Mouse (Mus musculus) hindbrain, embryonic 11.5 days (tissue): ENCODE results near the gene Itih1. TPM values are rescaled to one million over a fixed set of nuclear protein-coding genes. Genes with fewer than 3 reads are reported as not detected.

ENCODE experiments used
- ATAC-seq: fragments of 200-750 bp; cut with Nextera tagmentation; 2 replicates; pipeline ENCODE4 v1.8.0; 2017; ENCODE audit warnings: mild to moderate bottlenecking, moderate TSS enrichment, moderate library complexity; ENCODE audit not compliant: low FRiP score
- DNase-seq: peaks from one replicate; pipeline ENCODE4 v3.0.0-alpha.2; 2015; ENCODE audit warnings: low spot score
- H3K27ac ChIP-seq: fragments of 300-500 bp; sonication (generic); 2 replicates; pipeline ENCODE4 v1.5.1; 2014; ENCODE audit warnings: mild to moderate bottlenecking, low read depth, low read length
- H3K27me3 ChIP-seq: fragments of 300-500 bp; sonication (generic); 2 replicates; pipeline ENCODE4 v1.6.1; 2014; ENCODE audit warnings: mild to moderate bottlenecking, low read length, moderate library complexity, mixed read lengths; ENCODE audit not compliant: control insufficient read depth, insufficient read depth
- H3K36me3 ChIP-seq: fragments of 300-500 bp; sonication (generic); 2 replicates; pipeline ENCODE4 v1.6.1; 2014; ENCODE audit warnings: mild to moderate bottlenecking, low read length, moderate library complexity, mixed read lengths; ENCODE audit not compliant: control insufficient read depth, insufficient read depth
- H3K4me1 ChIP-seq: fragments of 300-500 bp; sonication (generic); replicated peaks from 2 replicates; pipeline ENCODE4 v1.6.1; 2014; ENCODE audit warnings: low read length, mixed read lengths; ENCODE audit not compliant: control insufficient read depth, insufficient read depth
- H3K4me2 ChIP-seq: fragments of 300-500 bp; sonication (generic); replicated peaks from 2 replicates; pipeline ENCODE4 v1.6.1; 2014; ENCODE audit warnings: mild to moderate bottlenecking, low read depth, low read length
- H3K4me3 ChIP-seq: fragments of 300-500 bp; sonication (generic); 2 replicates; pipeline ENCODE4 v1.5.1; 2014; ENCODE audit warnings: low read depth, low read length
- H3K9ac ChIP-seq: fragments of 300-500 bp; sonication (generic); 2 replicates; pipeline ENCODE4 v1.6.1; 2014; ENCODE audit warnings: low read depth, low read length
- H3K9me3 ChIP-seq: fragments of 300-500 bp; sonication (generic); 2 replicates; pipeline ENCODE4 v1.6.1; 2016; ENCODE audit warnings: low read length; ENCODE audit not compliant: control insufficient read depth
- WGBS: fragments of 180-500 bp; shearing (Covaris S2); extraction: QIAGEN DNeasy Blood & Tissue Kit; methylation state at CpG from one replicate; pipeline ENCODE4 v1.1.7; 2014; 5-methylcytosine and 5-hydroxymethylcytosine counted together
- polyA plus RNA-seq: library from polyadenylated mRNA; unstranded; fragments of >200 nt; fragmentation: Nextera tagmentation; extraction: Ambion mirVana; gene quantifications from 2 replicates; pipeline ENCODE4 v1.2.1, GENCODE M21; 2014

Gene Itih1
- polyA plus RNA-seq, 1 experiment from 2014 or later = not detected

GRCm38 (mm10) chr14:30913404-30913803 is 29.7 kb downstream of the Itih1 start:
- 88% methylated on average over 5 of the region's 5 CpGs for WGBS
- no peaks in the 10 kb centered on the region for H3K27me3 ChIP-seq
- ATAC-seq (no peak), DNase-seq (no peak)
- H3K27ac ChIP-seq = no peak overlapping the region
- no peaks in the 10 kb centered on the region for H3K36me3 ChIP-seq
- no peaks in the 10 kb centered on the region for H3K4me1 ChIP-seq
- H3K4me3 ChIP-seq = no peak overlapping the region
- no peaks in the 10 kb centered on the region for H3K9me3 ChIP-seq
- H3K9ac ChIP-seq = no peak overlapping the region
- H3K4me2 ChIP-seq = no peak overlapping the region

GRCm38 (mm10) chr14:30912641-30913040 is 30.4 kb downstream of the Itih1 start:
- H3K27ac ChIP-seq = no peak overlapping the region
- no peak overlapping the region for H3K4me2 ChIP-seq
- H3K36me3 ChIP-seq = no peaks in the 10 kb centered on the region
- DNase-seq (no peak), ATAC-seq (no peak)
- no peak overlapping the region for H3K4me3 ChIP-seq
- WGBS = 81% methylated on average over 8 of the region's 8 CpGs
- no peaks in the 10 kb centered on the region for H3K4me1 ChIP-seq
- no peak overlapping the region for H3K9ac ChIP-seq
- H3K9me3 ChIP-seq = no peaks in the 10 kb centered on the region
- H3K27me3 ChIP-seq = no peaks in the 10 kb centered on the region

GRCm38 (mm10) chr14:30911141-30911540 is 31.9 kb downstream of the Itih1 start:
- DNase-seq (no peak), ATAC-seq (no peak)
- WGBS = 92% methylated on average over 8 of the region's 8 CpGs
- Histone ChIP-seq H3K4me2 (no peak overlapping the region), H3K4me1 (no peaks in the 10 kb centered on the region), H3K9me3 (no peaks in the 10 kb centered on the region), H3K4me3 (no peak overlapping the region), H3K27ac (no peak overlapping the region), H3K27me3 (no peaks in the 10 kb centered on the region), H3K9ac (no peak overlapping the region), H3K36me3 (no peaks in the 10 kb centered on the region)

- no peak overlapping the region for H3K4me2 ChIP-seq
- no peaks in the 10 kb centered on the region for H3K9me3 ChIP-seq
- no peaks in the 10 kb centered on the region for H3K4me1 ChIP-seq
- no peak overlapping the region for H3K9ac ChIP-seq
- ATAC-seq = no peak
- H3K36me3 ChIP-seq = no peaks in the 10 kb centered on the region
- H3K27ac ChIP-seq = no peak overlapping the region
- 80% methylated on average over 3 of the region's 3 CpGs for WGBS
- no peak for DNase-seq
- no peaks in the 10 kb centered on the region for H3K27me3 ChIP-seq
- H3K4me3 ChIP-seq = no peak overlapping the region
These were observed 35.2 kb downstream of the Itih1 start for GRCm38 (mm10) chr14:30907814-30908265.

- H3K9me3 ChIP-seq = no peaks in the 10 kb centered on the region
- DNase-seq (no peak), ATAC-seq (no peak)
- 95% methylated on average over 6 of the region's 6 CpGs for WGBS
- no peak overlapping the region for H3K27ac ChIP-seq
- no peak overlapping the region for H3K4me2 ChIP-seq
- H3K36me3 ChIP-seq = no peaks in the 10 kb centered on the region
- H3K27me3 ChIP-seq = no peaks in the 10 kb centered on the region
- H3K9ac ChIP-seq = no peak overlapping the region
- H3K4me1 ChIP-seq = no peaks in the 10 kb centered on the region
- H3K4me3 ChIP-seq = no peak overlapping the region
These were observed 37.1 kb downstream of the Itih1 start for GRCm38 (mm10) chr14:30906001-30906400.

GRCm38 (mm10) chr14:30904307-30904706 is 38.8 kb downstream of the Itih1 start:
- H3K4me1 ChIP-seq = no peaks in the 10 kb centered on the region
- H3K4me3 ChIP-seq = no peak overlapping the region
- no peak overlapping the region for H3K4me2 ChIP-seq
- DNase-seq (no peak), ATAC-seq (no peak)
- no peaks in the 10 kb centered on the region for H3K27me3 ChIP-seq
- H3K9ac ChIP-seq = no peak overlapping the region
- H3K9me3 ChIP-seq = no peaks in the 10 kb centered on the region
- H3K36me3 ChIP-seq = no peaks in the 10 kb centered on the region
- WGBS = 84% methylated on average over 8 of the region's 8 CpGs
- no peak overlapping the region for H3K27ac ChIP-seq

- DNase-seq = no peak
- no peak overlapping the region for H3K9ac ChIP-seq
- no peaks in the 10 kb centered on the region for H3K36me3 ChIP-seq
- H3K9me3 ChIP-seq = no peaks in the 10 kb centered on the region
- no peaks in the 10 kb centered on the region for H3K4me1 ChIP-seq
- H3K27ac ChIP-seq = no peak overlapping the region
- ATAC-seq = no peak
- H3K27me3 ChIP-seq = no peaks in the 10 kb centered on the region
- WGBS = 66% methylated on average over 3 of the region's 3 CpGs
- H3K4me3 ChIP-seq = no peak overlapping the region
- no peak overlapping the region for H3K4me2 ChIP-seq
These were observed 40.1 kb downstream of the Itih1 start for GRCm38 (mm10) chr14:30903036-30903435.

GRCm38 (mm10) chr14:30902628-30903027 is 40.5 kb downstream of the Itih1 start:
- ATAC-seq (no peak), DNase-seq (no peak)
- Histone ChIP-seq H3K4me3 (no peak overlapping the region), H3K36me3 (no peaks in the 10 kb centered on the region), H3K4me1 (no peaks in the 10 kb centered on the region), H3K9me3 (no peaks in the 10 kb centered on the region), H3K4me2 (no peak overlapping the region), H3K27ac (no peak overlapping the region), H3K9ac (no peak overlapping the region), H3K27me3 (no peaks in the 10 kb centered on the region)
- WGBS = 95% methylated on average over 5 of the region's 5 CpGs

GRCm38 (mm10) chr14:30899972-30900371 is 43.1 kb downstream of the Itih1 start:
- H3K27me3 ChIP-seq = no peaks in the 10 kb centered on the region
- H3K27ac ChIP-seq = no peak overlapping the region
- H3K4me2 ChIP-seq = no peak overlapping the region
- no peak for ATAC-seq
- no peaks in the 10 kb centered on the region for H3K4me1 ChIP-seq
- no peak overlapping the region for H3K4me3 ChIP-seq
- no peaks in the 10 kb centered on the region for H3K36me3 ChIP-seq
- no peak for DNase-seq
- 31% methylated on average over 3 of the region's 3 CpGs for WGBS
- no peaks in the 10 kb centered on the region for H3K9me3 ChIP-seq
- H3K9ac ChIP-seq = no peak overlapping the region
